Mouse (Mus musculus) erythroblast, embryonic 14.5 days (primary cell): ENCODE data around the gene Bzw2.

Experiments used
- GATA1 ChIP-seq: IDR thresholded peaks from 2 replicates; pipeline ENCODE4 v1.6.1; 2012; ENCODE audit warnings: low read length, inconsistent platforms, mixed read lengths
- TAL1 ChIP-seq: IDR thresholded peaks from 3 replicates; pipeline ENCODE4 v1.6.1; 2012; ENCODE audit warnings: low read length, inconsistent platforms, mixed read lengths

DNA sequence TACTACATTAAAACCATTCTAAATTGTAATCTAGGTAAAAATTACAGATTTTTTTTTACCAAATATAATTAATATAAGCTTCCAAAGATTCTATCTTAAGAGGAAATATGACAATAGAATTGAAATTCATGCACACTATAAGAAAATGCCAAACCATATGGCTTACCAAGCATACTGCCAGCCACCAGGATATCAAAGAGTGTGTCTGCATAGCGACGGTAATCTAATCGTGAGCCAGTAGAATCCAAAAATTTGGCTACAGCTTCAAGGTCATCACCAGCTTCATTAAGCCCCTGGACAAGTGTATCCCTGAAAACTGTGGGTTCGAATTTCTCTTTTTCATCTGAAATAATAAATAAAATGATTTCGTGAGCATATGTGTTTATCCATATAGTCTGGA lies 28.1 kb downstream of the Bzw2 start:
- TF ChIP-seq GATA1 (no peak), TAL1 (no peak)
